Mouse (Mus musculus) cerebellum, postnatal 36 days (tissue): ENCODE data around the gene Rpap1.
A peak's percentile ranks its signal among the peaks of the same experiment; 100 is the strongest.

ENCODE experiments used
- DNase-seq, 2 experiments: peaks; one replicate each; pipeline ENCODE4 v3.0.0; 2021 to 2022; ENCODE audit warnings: mixed read lengths in 2 of 2

Rpap1 gene

GRCm38 (mm10) chr2:119798246-119798927, 11.1 kb upstream of the Rpap1 start:
- peak; percentile 59 to 72 for DNase-seq

- DNase-seq, result no peak
Observed at GRCm38 (mm10) chr2:119797279-119797783, 10.0 kb upstream of the Rpap1 start, which contains the start of gene Tyro3. Tyro3 (plus strand) TSS chr2:119797733.

GRCm38 (mm10) chr2:119789996-119790395, 2.7 kb upstream of the Rpap1 start:
- DNase-seq, result no peak

GRCm38 (mm10) chr2:119767246-119767645, 20.1 kb downstream of the Rpap1 start:
- no peak for DNase-seq

- no peak for DNase-seq
Observed at GRCm38 (mm10) chr2:119763924-119764323, 23.4 kb downstream of the Rpap1 start.

- DNase-seq, result no peak
Observed at GRCm38 (mm10) chr2:119762276-119762675, 25.1 kb downstream of the Rpap1 start.

- DNase-seq, result no peak
Observed at GRCm38 (mm10) chr2:119760251-119760650, 27.1 kb downstream of the Rpap1 start, which contains the start of gene Ltk. Ltk (minus strand) TSS chr2:119760431.

- no peak for DNase-seq
Observed at GRCm38 (mm10) chr2:119758844-119759835, 28.2 kb downstream of the Rpap1 start.

- DNase-seq, result peak; percentile 39 to 48
Observed at GRCm38 (mm10) chr2:119758101-119758843, 29.1 kb downstream of the Rpap1 start.

- DNase-seq, result peak; percentile 30 to 48
Observed at GRCm38 (mm10) chr2:119757601-119758100, 29.7 kb downstream of the Rpap1 start.

GRCm38 (mm10) chr2:119749260-119749659, 38.1 kb downstream of the Rpap1 start:
- no peak for DNase-seq

- DNase-seq, result no peak
Observed at GRCm38 (mm10) chr2:119747554-119747953, 39.8 kb downstream of the Rpap1 start.

- DNase-seq, result no peak
Observed at GRCm38 (mm10) chr2:119745281-119745680, 42.1 kb downstream of the Rpap1 start.

- DNase-seq, result no peak
Observed at GRCm38 (mm10) chr2:119744163-119745111, 42.9 kb downstream of the Rpap1 start.

- no peak for DNase-seq
Observed at GRCm38 (mm10) chr2:119743808-119744162, 43.6 kb downstream of the Rpap1 start.

- no peak for DNase-seq
Observed at GRCm38 (mm10) chr2:119743176-119743807, 44.0 kb downstream of the Rpap1 start.

GRCm38 (mm10) chr2:119742461-119743175, 44.7 kb downstream of the Rpap1 start:
- no peak for DNase-seq

- peak in 1 of 2 experiments; percentile 14 for DNase-seq
Observed at GRCm38 (mm10) chr2:119741581-119742411, 45.5 kb downstream of the Rpap1 start, which contains the start of gene Itpka. Itpka (plus strand) TSS chr2:119742337.

- DNase-seq, result no peak
Observed at GRCm38 (mm10) chr2:119740567-119740966, 46.8 kb downstream of the Rpap1 start.
